ENCODE assay signal across 10 mouse cellular contexts in the genomic region with DNA sequence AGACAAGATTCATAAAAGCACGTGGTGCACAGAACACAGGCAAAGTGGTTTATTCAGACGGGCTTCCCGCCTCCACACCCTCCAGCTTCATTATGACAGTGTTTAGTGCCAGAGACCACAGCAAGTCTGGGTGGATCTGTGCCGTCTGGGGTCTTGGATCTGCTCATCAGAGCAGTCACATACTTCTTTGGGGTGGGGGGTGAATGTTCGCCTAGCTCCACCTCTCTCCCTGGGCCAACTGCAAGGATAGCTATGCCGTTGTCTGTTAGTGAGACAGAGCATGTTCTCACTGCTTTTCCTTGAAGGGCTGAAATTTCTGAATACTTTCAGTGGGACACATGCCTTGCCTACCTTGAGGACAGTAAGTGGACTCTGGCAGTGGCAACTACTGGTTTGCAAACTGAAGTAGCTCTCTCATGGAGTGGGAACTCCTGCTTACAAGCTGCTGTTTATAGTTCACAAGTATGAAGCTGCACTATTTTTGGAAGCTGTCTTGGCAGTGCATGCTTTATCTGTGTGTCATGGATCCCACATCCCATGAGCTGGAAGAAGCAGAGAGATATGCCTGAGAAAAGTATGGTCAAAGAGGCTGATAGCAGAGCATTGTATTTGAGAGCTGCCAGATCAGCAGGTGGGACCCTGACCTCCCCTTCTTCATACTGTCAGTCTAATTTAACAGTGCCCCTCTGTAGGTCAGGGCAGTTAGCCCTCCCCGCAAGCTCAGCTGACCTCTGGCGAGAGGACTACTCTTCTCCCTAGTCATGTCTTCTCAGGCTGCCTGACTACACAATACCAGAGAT.
DNase-seq lines count a peak whose midpoint lies in the region; ATAC-seq lines count a peak whose summit lies in the region.
"Had no signal": no experiment of that assay in that cellular context is flagged by ENCODE, and none has a peak within 500 bp of the region (broad histone marks: within the 10 kb centered on the region; RNA-seq: fewer than 3 reads in every experiment).

No protein-coding gene starts in this region.

- peak; percentile 16 to 24 for DNase-seq in kidney, postnatal 4 days
- DNase-seq in brain, adult 2 months (ENCODE audit: low read depth, low spot score): peak; percentile 79
- peak; percentile 53 for DNase-seq in lung, postnatal 10 days
- no peak for DNase-seq in spleen, postnatal 4 days (ENCODE audit: low spot score in 2 of 2)
- no peak for DNase-seq in hindbrain, embryonic 10.5 days (ENCODE audit: low spot score)
- no peak for DNase-seq in urinary bladder, adult 18-20 months (ENCODE audit: low spot score in 2 of 2)
- DNase-seq: thymus, postnatal 36 days had no signal

- H3K27ac ChIP-seq in kidney, embryonic 14.5 days (ENCODE audit: low read depth, low read length): no peak overlapping the region
- H3K27ac ChIP-seq in heart, embryonic 11.5 days (ENCODE audit: low read depth, low read length): peak overlapping the region; percentile 72
- H3K27ac ChIP-seq in hindbrain, embryonic 10.5 days: no peak overlapping the region
- H3K27ac ChIP-seq: neural tube, embryonic 12.5 days had no signal

- H3K9ac ChIP-seq in kidney, embryonic 14.5 days (ENCODE audit: low read depth, low read length): no peak overlapping the region
- H3K9ac ChIP-seq in heart, embryonic 11.5 days (ENCODE audit: low read depth, low read length): no peak overlapping the region
- H3K9ac ChIP-seq: neural tube, embryonic 12.5 days had no signal

- H3K4me2 ChIP-seq in kidney, embryonic 14.5 days (replicated peaks; ENCODE audit: low read depth, low read length): no peak overlapping the region
- H3K4me2 ChIP-seq in heart, embryonic 11.5 days: no peak overlapping the region; the same call in 1 of the 2 replicates
- H3K4me2 ChIP-seq: neural tube, embryonic 12.5 days had no signal

- H3K4me1 ChIP-seq in kidney, embryonic 14.5 days (ENCODE audit: control insufficient read depth, insufficient read depth, low read length): peaks cover 18% of the 10 kb centered on the region
- H3K4me1 ChIP-seq in heart, embryonic 11.5 days (ENCODE audit: control insufficient read depth, insufficient read depth, low read length): peaks cover 18% of the 10 kb centered on the region
- peaks cover 26% of the 10 kb centered on the region for H3K4me1 ChIP-seq in hindbrain, embryonic 10.5 days (replicated peaks)

- no peaks in the 10 kb centered on the region for H3K27me3 ChIP-seq in kidney, embryonic 14.5 days (ENCODE audit: control insufficient read depth, insufficient read depth, low read length)
- no peaks in the 10 kb centered on the region for H3K27me3 ChIP-seq in heart, embryonic 11.5 days (ENCODE audit: control insufficient read depth, insufficient read depth, low read length)
- H3K27me3 ChIP-seq in hindbrain, embryonic 10.5 days (ENCODE audit: insufficient read depth, poor library complexity, severe bottlenecking): no peaks in the 10 kb centered on the region
- H3K27me3 ChIP-seq: neural tube, embryonic 12.5 days had no signal

- no peaks in the 10 kb centered on the region for H3K9me3 ChIP-seq in kidney, embryonic 14.5 days (ENCODE audit: control insufficient read depth, low read length)
- H3K9me3 ChIP-seq in heart, embryonic 11.5 days (replicated peaks; ENCODE audit: control insufficient read depth, low read length): no peaks in the 10 kb centered on the region
- H3K9me3 ChIP-seq in hindbrain, embryonic 10.5 days: no peaks in the 10 kb centered on the region
- H3K9me3 ChIP-seq: neural tube, embryonic 12.5 days had no signal

- 59% methylated on average over 8 of the region's 8 CpGs for WGBS in kidney, embryonic 14.5 days
- 51% methylated on average over 8 of the region's 8 CpGs for WGBS in heart, embryonic 11.5 days (ENCODE audit: insufficient replicate concordance)
- WGBS in hindbrain, embryonic 10.5 days: 70% methylated on average over 8 of the region's 8 CpGs

- H3K4me3 ChIP-seq in kidney, embryonic 14.5 days (ENCODE audit: low read length): no peak overlapping the region
- no peak overlapping the region for H3K4me3 ChIP-seq in heart, embryonic 11.5 days (ENCODE audit: low read depth, low read length)
- no peak overlapping the region for H3K4me3 ChIP-seq in hindbrain, embryonic 10.5 days
- H3K4me3 ChIP-seq: neural tube, embryonic 12.5 days had no signal

- no peaks in the 10 kb centered on the region for H3K36me3 ChIP-seq in kidney, embryonic 14.5 days (ENCODE audit: control insufficient read depth, insufficient read depth, low read length)
- H3K36me3 ChIP-seq in heart, embryonic 11.5 days (ENCODE audit: control insufficient read depth, insufficient read depth, low read length): no peaks in the 10 kb centered on the region
- no peaks in the 10 kb centered on the region for H3K36me3 ChIP-seq in hindbrain, embryonic 10.5 days
- H3K36me3 ChIP-seq: neural tube, embryonic 12.5 days had no signal

- ATAC-seq in kidney, embryonic 14.5 days (ENCODE audit: low FRiP score, low TSS enrichment): no peak
- peak; percentile 49; the same call in 1 of the 2 replicates for ATAC-seq in heart, embryonic 11.5 days (replicated peaks; ENCODE audit: insufficient number of reproducible peaks, low FRiP score, low TSS enrichment)

Comparison
In these comparisons a context has a peak if more than half of its experiments do, and no peak if none do; other contexts are left out.
1. DNase-seq: peak in kidney, postnatal 4 days (2 of 2), brain, adult 2 months (single experiment) and lung, postnatal 10 days (single experiment); none in spleen, postnatal 4 days (0 of 2), hindbrain, embryonic 10.5 days (single experiment) and urinary bladder, adult 18-20 months (0 of 2).